Mouse (Mus musculus) bone marrow macrophage, adult 2 months (primary cell): ENCODE results near the gene Plac9a.
"Not testable (repeated sequence)": the region's sequence is repeated elsewhere in the genome, so short reads cannot be mapped to it uniquely, and the experiment has no call there.

ENCODE experiments used
- CTCF ChIP-seq: IDR thresholded peaks from 2 replicates; pipeline ENCODE4 v1.5.1; 2012; ENCODE audit warnings: low read depth, mild to moderate bottlenecking, low read length, moderate library complexity
- POLR2A ChIP-seq: IDR thresholded peaks from 2 replicates; pipeline ENCODE4 v1.6.1; 2012; ENCODE audit warnings: mild to moderate bottlenecking, low read depth, low read length, borderline replicate concordance

- TF ChIP-seq POLR2A, CTCF: not testable (repeated sequence)
Measured at GRCm38 (mm10) chr14:25926814-25927561, 24.1 kb upstream of the Plac9a start.
